Mouse (Mus musculus): Measurements from ENCODE around the gene Top3a.

The Top3a gene

GRCm38 (mm10) chr11:60712639-60713255 is 64.4 kb downstream of the Top3a start:
- no peak for DNase-seq (ENCODE audit: low read depth in 1 of 2, low spot score in 2 of 2)

- no peak for DNase-seq (ENCODE audit: low read depth in 1 of 2, low spot score in 2 of 2)
These were observed 65.1 kb downstream of the Top3a start for GRCm38 (mm10) chr11:60712040-60712439.

- no peak for DNase-seq (ENCODE audit: low read depth in 1 of 2, low spot score in 2 of 2)
These were observed 65.9 kb downstream of the Top3a start for GRCm38 (mm10) chr11:60711218-60711617.

GRCm38 (mm10) chr11:60709481-60710465 is 67.4 kb downstream of the Top3a start:
- DNase-seq (ENCODE audit: low read depth in 1 of 2, low spot score in 2 of 2), result no peak

- no peak for DNase-seq (ENCODE audit: low read depth in 1 of 2, low spot score in 2 of 2)
These were observed 68.5 kb downstream of the Top3a start for GRCm38 (mm10) chr11:60708631-60709030.

GRCm38 (mm10) chr11:60707672-60708071 is 69.5 kb downstream of the Top3a start:
- DNase-seq (ENCODE audit: low read depth in 1 of 2, low spot score in 2 of 2), result no peak

GRCm38 (mm10) chr11:60706696-60707480 is 70.3 kb downstream of the Top3a start:
- DNase-seq (ENCODE audit: low read depth in 1 of 2, low spot score in 2 of 2), result no peak

GRCm38 (mm10) chr11:60706076-60706475 is 71.1 kb downstream of the Top3a start:
- no peak for DNase-seq (ENCODE audit: low read depth in 1 of 2, low spot score in 2 of 2)

- no peak for DNase-seq (ENCODE audit: low read depth in 1 of 2, low spot score in 2 of 2)
These were observed 71.9 kb downstream of the Top3a start for GRCm38 (mm10) chr11:60705255-60705654.

- DNase-seq (ENCODE audit: low read depth in 1 of 2, low spot score in 2 of 2), result no peak
These were observed 72.9 kb downstream of the Top3a start for GRCm38 (mm10) chr11:60704023-60704880.

GRCm38 (mm10) chr11:60703131-60703530 is 74.0 kb downstream of the Top3a start:
- DNase-seq (ENCODE audit: low read depth in 1 of 2, low spot score in 2 of 2), result no peak

GRCm38 (mm10) chr11:60701611-60702010 is 75.6 kb downstream of the Top3a start:
- DNase-seq (ENCODE audit: low read depth in 1 of 2, low spot score in 2 of 2), result no peak

- DNase-seq (ENCODE audit: low read depth in 1 of 2, low spot score in 2 of 2), result no peak
These were observed 76.6 kb downstream of the Top3a start for GRCm38 (mm10) chr11:60700320-60701185.

- peak; percentile 34 to 72 for DNase-seq (ENCODE audit: low read depth in 1 of 2, low spot score in 2 of 2)
These were observed 77.6 kb downstream of the Top3a start, which contains the start of gene Llgl1 for GRCm38 (mm10) chr11:60699524-60700075. Gene Llgl1, plus strand, starts transcription at chr11:60699723.

GRCm38 (mm10) chr11:60698806-60699523 is 78.2 kb downstream of the Top3a start:
- DNase-seq (ENCODE audit: low read depth in 1 of 2, low spot score in 2 of 2), result no peak

GRCm38 (mm10) chr11:60697561-60697960 is 79.6 kb downstream of the Top3a start:
- no peak for DNase-seq (ENCODE audit: low read depth in 1 of 2, low spot score in 2 of 2)

- no peak for DNase-seq (ENCODE audit: low read depth in 1 of 2, low spot score in 2 of 2)
These were observed 81.0 kb downstream of the Top3a start for GRCm38 (mm10) chr11:60696165-60696564.
